Mouse (Mus musculus): Measurements from ENCODE around the gene Tcf20.
"Not testable (repeated sequence)": the region's sequence is repeated elsewhere in the genome, so short reads cannot be mapped to it uniquely, and the experiment has no call there.

The Tcf20 gene

GRCm38 (mm10) chr15:82902521-82902920 is 85.2 kb downstream of the Tcf20 start:
- no peak for DNase-seq (ENCODE audit: extremely low read depth, low read depth, low spot score)

- DNase-seq (ENCODE audit: extremely low read depth, low read depth, low spot score) = peak; percentile 55
These were observed 86.4 kb downstream of the Tcf20 start for GRCm38 (mm10) chr15:82901306-82901705.

- DNase-seq (ENCODE audit: extremely low read depth, low read depth, low spot score) = no peak
These were observed 87.3 kb downstream of the Tcf20 start for GRCm38 (mm10) chr15:82900331-82900730.

- no peak for DNase-seq (ENCODE audit: extremely low read depth, low read depth, low spot score)
These were observed 87.9 kb downstream of the Tcf20 start for GRCm38 (mm10) chr15:82899676-82900301.

- no peak for DNase-seq (ENCODE audit: extremely low read depth, low read depth, low spot score)
These were observed 88.7 kb downstream of the Tcf20 start for GRCm38 (mm10) chr15:82898740-82899675.

GRCm38 (mm10) chr15:82898141-82898739 is 89.4 kb downstream of the Tcf20 start:
- no peak for DNase-seq (ENCODE audit: extremely low read depth, low read depth, low spot score)

GRCm38 (mm10) chr15:82896336-82896735 is 91.3 kb downstream of the Tcf20 start:
- DNase-seq (ENCODE audit: extremely low read depth, low read depth, low spot score) = no peak

- DNase-seq (ENCODE audit: extremely low read depth, low read depth, low spot score) = no peak
These were observed 97.2 kb downstream of the Tcf20 start for GRCm38 (mm10) chr15:82890470-82890869.

- DNase-seq (ENCODE audit: extremely low read depth, low read depth, low spot score) = peak; percentile 74
These were observed 98.2 kb downstream of the Tcf20 start for GRCm38 (mm10) chr15:82889426-82889825.

GRCm38 (mm10) chr15:82888466-82888865 is 99.2 kb downstream of the Tcf20 start:
- DNase-seq (ENCODE audit: extremely low read depth, low read depth, low spot score) = no peak

GRCm38 (mm10) chr15:82877309-82877708 is 110.4 kb downstream of the Tcf20 start:
- no peak for DNase-seq (ENCODE audit: extremely low read depth, low read depth, low spot score)

- peak; percentile 33 for DNase-seq (ENCODE audit: extremely low read depth, low read depth, low spot score)
These were observed 110.8 kb downstream of the Tcf20 start for GRCm38 (mm10) chr15:82876863-82877262.

- no peak for DNase-seq (ENCODE audit: extremely low read depth, low read depth, low spot score)
These were observed 115.6 kb downstream of the Tcf20 start for GRCm38 (mm10) chr15:82872037-82872436.

GRCm38 (mm10) chr15:82866286-82866685 is 121.4 kb downstream of the Tcf20 start:
- not testable (repeated sequence) for DNase-seq (ENCODE audit: extremely low read depth, low read depth, low spot score)

- DNase-seq (ENCODE audit: extremely low read depth, low read depth, low spot score) = peak; percentile 18
These were observed 124.0 kb downstream of the Tcf20 start for GRCm38 (mm10) chr15:82863674-82864073.

GRCm38 (mm10) chr15:82856652-82857378 is 130.9 kb downstream of the Tcf20 start:
- no peak for DNase-seq (ENCODE audit: extremely low read depth, low read depth, low spot score)

- no peak for DNase-seq (ENCODE audit: extremely low read depth, low read depth, low spot score)
These were observed 131.6 kb downstream of the Tcf20 start for GRCm38 (mm10) chr15:82856065-82856464.

GRCm38 (mm10) chr15:82839146-82839545 is 148.5 kb downstream of the Tcf20 start:
- no peak for DNase-seq (ENCODE audit: extremely low read depth, low read depth, low spot score)

- DNase-seq (ENCODE audit: extremely low read depth, low read depth, low spot score) = no peak
These were observed 157.8 kb downstream of the Tcf20 start for GRCm38 (mm10) chr15:82829917-82830316.

- DNase-seq (ENCODE audit: extremely low read depth, low read depth, low spot score) = peak; percentile 50
These were observed 161.8 kb downstream of the Tcf20 start for GRCm38 (mm10) chr15:82825866-82826265.

- DNase-seq (ENCODE audit: extremely low read depth, low read depth, low spot score) = no peak
These were observed 165.3 kb downstream of the Tcf20 start for GRCm38 (mm10) chr15:82822347-82822746.

Measured in fat pad, adult 2 months (tissue).